Comparison of ENCODE assay signal across 13 mouse cellular contexts in the genomic region with DNA sequence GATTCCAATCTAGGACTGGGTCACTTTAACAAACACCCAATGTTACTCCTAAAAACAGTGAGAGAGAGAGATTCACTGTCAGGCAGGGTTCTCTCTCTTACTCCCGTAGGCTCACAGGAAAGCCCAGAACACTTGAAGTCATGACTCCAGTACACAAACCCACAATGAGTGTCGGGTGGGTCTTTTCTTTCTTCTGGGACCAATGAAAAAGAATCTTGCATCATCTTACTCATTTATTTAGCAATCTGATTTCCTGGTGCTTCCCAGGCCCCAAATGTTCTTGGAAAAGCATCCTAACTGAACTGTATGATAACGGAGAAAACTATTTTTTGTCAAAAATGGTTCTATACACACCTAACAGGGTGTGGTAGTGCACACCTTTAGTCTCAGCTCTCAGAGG. TPM values are rescaled to one million over a fixed set of nuclear protein-coding genes. Genes with fewer than 3 reads are reported as not detected.
A peak's percentile ranks its signal among the peaks of the same experiment; 100 is the strongest.
DNase-seq lines count a peak whose midpoint lies in the region; ATAC-seq and TF ChIP-seq lines count a peak whose summit lies in the region.
"Had no signal": no experiment of that assay in that cellular context is flagged by ENCODE, and none has a peak within 500 bp of the region (broad histone marks: within the 10 kb centered on the region; RNA-seq: fewer than 3 reads in every experiment).

No protein-coding gene starts in this region.

- no peak for ATAC-seq in heart, embryonic 13.5 days (ENCODE audit: extremely low read depth, insufficient number of reproducible peaks, low FRiP score, low TSS enrichment)
- no peak for ATAC-seq in embryonic facial prominence, embryonic 13.5 days (ENCODE audit: insufficient number of reproducible peaks, insufficient read depth, low FRiP score, low TSS enrichment, low read depth)
- ATAC-seq in hindbrain, postnatal 0 days = no peak
- no peak for ATAC-seq in midbrain, embryonic 16.5 days

- no peak overlapping the region for H3K27ac ChIP-seq in heart, embryonic 13.5 days (replicated peaks)
- H3K27ac ChIP-seq in embryonic facial prominence, embryonic 13.5 days = no peak overlapping the region
- H3K27ac ChIP-seq in hindbrain, postnatal 0 days = no peak overlapping the region
- no peak overlapping the region for H3K27ac ChIP-seq in midbrain, embryonic 16.5 days (ENCODE audit: low read length)

- H3K4me2 ChIP-seq in heart, embryonic 13.5 days = peak overlapping the region; percentile 87
- peak overlapping the region; percentile 62 for H3K4me2 ChIP-seq in embryonic facial prominence, embryonic 13.5 days
- peak overlapping the region; percentile 67; the same call in 1 of the 2 replicates for H3K4me2 ChIP-seq in hindbrain, postnatal 0 days (ENCODE audit: low read depth, low read length)
- H3K4me2 ChIP-seq in midbrain, embryonic 16.5 days (ENCODE audit: low read length) = peak overlapping the region; percentile 70

- H3K9ac ChIP-seq in heart, embryonic 13.5 days = no peak overlapping the region; the same call in 1 of the 2 replicates
- no peak overlapping the region for H3K9ac ChIP-seq in embryonic facial prominence, embryonic 13.5 days
- H3K9ac ChIP-seq in hindbrain, postnatal 0 days (replicated peaks; ENCODE audit: low read length) = no peak overlapping the region
- H3K9ac ChIP-seq in midbrain, embryonic 16.5 days (ENCODE audit: low read depth, low read length) = no peak overlapping the region

- H3K27me3 ChIP-seq in heart, embryonic 13.5 days (replicated peaks) = no peaks in the 10 kb centered on the region
- H3K27me3 ChIP-seq in embryonic facial prominence, embryonic 13.5 days = no peaks in the 10 kb centered on the region
- no peaks in the 10 kb centered on the region for H3K27me3 ChIP-seq in hindbrain, postnatal 0 days (ENCODE audit: insufficient read depth, low read length)
- no peaks in the 10 kb centered on the region for H3K27me3 ChIP-seq in midbrain, embryonic 16.5 days (ENCODE audit: control insufficient read depth, insufficient read depth, low read depth, low read length)
- H3K27me3 ChIP-seq: CH12.LX had no signal

- no peaks in the 10 kb centered on the region for H3K9me3 ChIP-seq in heart, embryonic 13.5 days
- no peaks in the 10 kb centered on the region for H3K9me3 ChIP-seq in embryonic facial prominence, embryonic 13.5 days
- H3K9me3 ChIP-seq in hindbrain, postnatal 0 days (ENCODE audit: low read length) = no peaks in the 10 kb centered on the region
- no peaks in the 10 kb centered on the region for H3K9me3 ChIP-seq in midbrain, embryonic 16.5 days (replicated peaks; ENCODE audit: control insufficient read depth, low read length, poor library complexity, severe bottlenecking)

- peaks cover 6% of the 10 kb centered on the region for H3K36me3 ChIP-seq in heart, embryonic 13.5 days
- H3K36me3 ChIP-seq in embryonic facial prominence, embryonic 13.5 days = peaks cover 11% of the 10 kb centered on the region; the same call in 1 of the 2 replicates
- no peaks in the 10 kb centered on the region for H3K36me3 ChIP-seq in hindbrain, postnatal 0 days (ENCODE audit: insufficient read depth, low read length)
- no peaks in the 10 kb centered on the region for H3K36me3 ChIP-seq in midbrain, embryonic 16.5 days (ENCODE audit: control insufficient read depth, insufficient read depth, low read length)

- peak overlapping the region; percentile 86; the same call in 1 of the 2 replicates for H3K4me3 ChIP-seq in heart, embryonic 13.5 days
- H3K4me3 ChIP-seq in embryonic facial prominence, embryonic 13.5 days = peak overlapping the region; percentile 84
- no peak overlapping the region for H3K4me3 ChIP-seq in hindbrain, postnatal 0 days (ENCODE audit: low read length)
- H3K4me3 ChIP-seq in midbrain, embryonic 16.5 days (ENCODE audit: low read depth, low read length) = peak overlapping the region; percentile 51; the same call in 1 of the 2 replicates

- intact Hi-C loops in left cerebral cortex, postnatal 4 days (cut with DNase I) = no loop called here

- 70% methylated on average over 3 of the region's 3 CpGs for WGBS in heart, embryonic 13.5 days
- 69% methylated on average over 3 of the region's 3 CpGs for WGBS in embryonic facial prominence, embryonic 13.5 days
- WGBS in hindbrain, postnatal 0 days = 86% methylated on average over 3 of the region's 3 CpGs
- WGBS in midbrain, embryonic 16.5 days = 85% methylated on average over 3 of the region's 3 CpGs

- TF ChIP-seq CTCF in hindbrain, postnatal 0 days (IDR thresholded peaks at IDR 0.05; ENCODE audit: low read depth) = no peak

- H3K4me1 ChIP-seq in heart, embryonic 13.5 days = peaks cover 53% of the 10 kb centered on the region
- H3K4me1 ChIP-seq in embryonic facial prominence, embryonic 13.5 days = peaks cover 44% of the 10 kb centered on the region
- H3K4me1 ChIP-seq in hindbrain, postnatal 0 days (ENCODE audit: insufficient read depth, low read length) = no peaks in the 10 kb centered on the region
- peaks cover 16% of the 10 kb centered on the region for H3K4me1 ChIP-seq in midbrain, embryonic 16.5 days (ENCODE audit: control insufficient read depth, insufficient read depth, low read length)

- DNase-seq in heart, adult 18-20 months = no peak
- DNase-seq in hindbrain, postnatal 0 days (ENCODE audit: low spot score) = no peak
- no peak for DNase-seq in layer of hippocampus, postnatal 36 days
- no peak for DNase-seq in left cerebral cortex, postnatal 4 days
- DNase-seq in urinary bladder, adult 18-20 months (ENCODE audit: low spot score in 2 of 2) = no peak
- DNase-seq: adrenal gland, postnatal 10 days; kidney, postnatal 25 days; spleen, adult 18-20 months had no signal

RNA-seq across cellular contexts. Expression of gene Myo1b, which starts 1.8 kb away (rescaled TPM):
- 33.5 and 33.7 TPM in 2 replicates for polyA plus RNA-seq in heart, embryonic 13.5 days (2015; fragmentation: Nextera tagmentation; extraction: Ambion mirVana)
- 10 to 100 TPM; 24.8 to 30.0 TPM for total RNA-seq in heart, adult 18-20 months (2021)
- 96.1 and 105 TPM in 2 replicates for polyA plus RNA-seq in embryonic facial prominence, embryonic 13.5 days (2015; fragmentation: Nextera tagmentation; extraction: Ambion mirVana)
- 20.3 and 27.9 TPM in 2 replicates for total RNA-seq in hindbrain, postnatal 0 days (2014; rRNA removed)
- 44.7 and 45.2 TPM in 2 replicates for polyA plus RNA-seq in hindbrain, postnatal 0 days (2015; fragmentation: Nextera tagmentation; extraction: Ambion mirVana)
- 57.6 and 66.1 TPM in 2 replicates for polyA plus RNA-seq in midbrain, embryonic 16.5 days (2015; fragmentation: Nextera tagmentation; extraction: Ambion mirVana)
- total RNA-seq in layer of hippocampus, postnatal 36 days (2021) = 10 to 100 TPM; 12.2 TPM
- 10 to 100 TPM; 67.0 to 70.4 TPM for total RNA-seq in left cerebral cortex, postnatal 4 days (2021)
- total RNA-seq: megakaryocyte-erythroid progenitor cell, adult 5-6 weeks had no signal
